Mouse (Mus musculus) v-Abl transformed pro-B cells (cell line): ENCODE data around the gene Lhx9.

Experiments used
- in situ Hi-C, 2 experiments: fragments of 400-800 bp; cut with MboI; formaldehyde crosslinking; loops; one replicate each; pipeline ENCODE4 v1.15.1; 2025; ENCODE audit not compliant: unreplicated experiment in 2 of 2

Lhx9 gene

GRCm38 (mm10) chr1:138841306-138842095 is 6.9 kb downstream of the Lhx9 start:
- in situ Hi-C loops: loop anchor here (10.0 to 25.0 kb wide), 3 partner anchors 123 to 1696 kb away; partner anchors contain the start of gene Dennd1b (in 1 of the 2)

- in situ Hi-C loops: loop anchor here (10.0 to 25.0 kb wide), 3 partner anchors 124 to 1697 kb away; partner anchors contain the start of gene Dennd1b (in 1 of the 2)
Observed at GRCm38 (mm10) chr1:138840440-138841305, 7.7 kb downstream of the Lhx9 start.

- in situ Hi-C loops: loop anchor here (5.0 to 25.0 kb wide), 11 partner anchors 125 to 1697 kb away; partner anchors contain the start of gene Dennd1b (in 1 of the 2)
Observed at GRCm38 (mm10) chr1:138839809-138840430, 8.5 kb downstream of the Lhx9 start.

GRCm38 (mm10) chr1:138839291-138839690 is 9.1 kb downstream of the Lhx9 start:
- in situ Hi-C loops: loop anchor here (5.0 to 25.0 kb wide), 10 partner anchors 243 to 1698 kb away; no protein-coding TSS in a partner anchor

- in situ Hi-C loops: loop anchor here (5.0 to 25.0 kb wide), 10 partner anchors 244 to 1699 kb away; no protein-coding TSS in a partner anchor
Observed at GRCm38 (mm10) chr1:138837786-138838743, 10.3 kb downstream of the Lhx9 start.

GRCm38 (mm10) chr1:138835355-138835900 is 12.9 kb downstream of the Lhx9 start:
- in situ Hi-C loops: loop anchor here (5.0 to 25.0 kb wide), 10 partner anchors 247 to 1702 kb away; no protein-coding TSS in a partner anchor

- in situ Hi-C loops: loop anchor here (10.0 to 25.0 kb wide), 4 partner anchors 513 to 1706 kb away; no protein-coding TSS in a partner anchor
Observed at GRCm38 (mm10) chr1:138831309-138831708, 17.1 kb downstream of the Lhx9 start.

GRCm38 (mm10) chr1:138826841-138827240 is 21.5 kb downstream of the Lhx9 start:
- in situ Hi-C loops: loop anchor here (10.0 to 25.0 kb wide), 3 partner anchors 492 to 1710 kb away; no protein-coding TSS in a partner anchor

GRCm38 (mm10) chr1:138822985-138823322 is 25.4 kb downstream of the Lhx9 start:
- in situ Hi-C loops: loop anchor here in 1 of 2 experiments (10.0 kb wide), 1 partner anchor 488 kb away; no protein-coding TSS in a partner anchor

- in situ Hi-C loops: loop anchor here in 1 of 2 experiments (10.0 kb wide), 1 partner anchor 488 kb away; no protein-coding TSS in a partner anchor
Observed at GRCm38 (mm10) chr1:138822255-138822984, 26.0 kb downstream of the Lhx9 start.

- in situ Hi-C loops: no loop called here
Observed at GRCm38 (mm10) chr1:138801732-138802131, 46.6 kb downstream of the Lhx9 start.

GRCm38 (mm10) chr1:138801296-138801695 is 47.1 kb downstream of the Lhx9 start:
- in situ Hi-C loops: no loop called here

- in situ Hi-C loops: no loop called here
Observed at GRCm38 (mm10) chr1:138799692-138800314, 48.6 kb downstream of the Lhx9 start.

GRCm38 (mm10) chr1:138798110-138798509 is 50.3 kb downstream of the Lhx9 start:
- in situ Hi-C loops: no loop called here

- in situ Hi-C loops: no loop called here
Observed at GRCm38 (mm10) chr1:138785856-138786255, 62.5 kb downstream of the Lhx9 start.

GRCm38 (mm10) chr1:138784019-138784418 is 64.4 kb downstream of the Lhx9 start:
- in situ Hi-C loops: no loop called here
